Mouse (Mus musculus) myocyte (in vitro differentiated cells): ENCODE data around the gene Gm9936.
"Not testable (repeated sequence)": the region's sequence is repeated elsewhere in the genome, so short reads cannot be mapped to it uniquely, and the experiment has no call there.

Experiments
- MYOG ChIP-seq, 3 experiments: IDR thresholded peaks; one replicate each; pipeline ENCODE4 v1.6.1; 2011; ENCODE audit warnings: control low read depth in 2 of 3, low read depth in 2 of 3, mild to moderate bottlenecking in 2 of 3; ENCODE audit not compliant: insufficient read length in 2 of 3, control insufficient read depth in 1 of 3, insufficient read depth in 1 of 3
- POLR2A ChIP-seq: IDR thresholded peaks from one replicate; pipeline ENCODE4 v1.6.1; 2011; ENCODE audit warnings: low read depth, mild to moderate bottlenecking, control low read depth, moderate library complexity; ENCODE audit not compliant: insufficient read length
- POLR2AphosphoS2 ChIP-seq: IDR thresholded peaks from one replicate; pipeline ENCODE4 v1.6.1; 2011; ENCODE audit warnings: low read depth, control low read depth; ENCODE audit not compliant: insufficient read length
- TCF3 ChIP-seq: IDR thresholded peaks from one replicate; pipeline ENCODE4 v1.6.1; 2011; ENCODE audit warnings: low read depth, control low read depth; ENCODE audit not compliant: insufficient read length

- not testable (repeated sequence) for TF ChIP-seq TCF3, POLR2A, POLR2AphosphoS2
- peak in 1 of 3 experiments; percentile 37 for TF ChIP-seq MYOG (IDR thresholded peaks at IDR 0.05; ENCODE audit: control insufficient read depth in 1 of 3, insufficient read depth in 1 of 3, insufficient read length in 2 of 3, low read depth in 2 of 3)
Measured at GRCm38 (mm10) chr5:114840481-114840880, 18.0 kb downstream of the Gm9936 start.
